Comparison of ENCODE assay signal across 22 mouse cellular contexts in genomic region chr14:124264541-124265059, GRCm38 (mm10).
DNase-seq lines count a peak whose midpoint lies in the region; ATAC-seq lines count a peak whose summit lies in the region.
"Had no signal": no experiment of that assay in that cellular context is flagged by ENCODE, and none has a peak within 500 bp of the region (broad histone marks: within the 10 kb centered on the region; RNA-seq: fewer than 3 reads in every experiment).

No protein-coding gene starts in this region.

- DNase-seq in MN1 (ENCODE audit: low spot score) = peak; percentile 57
- DNase-seq in layer of hippocampus, adult 11-12 months (ENCODE audit: low spot score) = no peak
- DNase-seq in kidney, adult 9 months = no peak
- DNase-seq: adrenal gland, postnatal 14 days; cerebellum, adult 11-12 months; cerebellum, adult 9-10 months; cerebellum, postnatal 25 days; gastrocnemius, adult 2 months; gastrocnemius, postnatal 25 days had no signal

- no peak overlapping the region for H3K4me3 ChIP-seq in midbrain, embryonic 13.5 days (replicated peaks)
- H3K4me3 ChIP-seq in midbrain, embryonic 15.5 days = no peak overlapping the region
- no peak overlapping the region for H3K4me3 ChIP-seq in intestine, embryonic 15.5 days (replicated peaks)
- H3K4me3 ChIP-seq: embryonic facial prominence, embryonic 15.5 days; erythroblast, embryonic 14.5 days; forebrain, embryonic 10.5 days; gastrocnemius, adult 2 months; heart, embryonic 12.5 days; hindbrain, embryonic 10.5 days had no signal

- no peak overlapping the region for H3K27ac ChIP-seq in midbrain, embryonic 13.5 days
- H3K27ac ChIP-seq in midbrain, embryonic 15.5 days = no peak overlapping the region
- no peak overlapping the region for H3K27ac ChIP-seq in intestine, embryonic 15.5 days
- H3K27ac ChIP-seq: embryonic facial prominence, embryonic 15.5 days; forebrain, embryonic 10.5 days; gastrocnemius, adult 2 months; hindbrain, embryonic 10.5 days; hindbrain, embryonic 14.5 days had no signal

- no peaks in the 10 kb centered on the region for H3K9me3 ChIP-seq in midbrain, embryonic 13.5 days
- H3K9me3 ChIP-seq in midbrain, embryonic 15.5 days = no peaks in the 10 kb centered on the region
- no peaks in the 10 kb centered on the region for H3K9me3 ChIP-seq in intestine, embryonic 15.5 days
- H3K9me3 ChIP-seq: embryonic facial prominence, embryonic 15.5 days; forebrain, embryonic 10.5 days; heart, embryonic 12.5 days; hindbrain, embryonic 10.5 days had no signal

- no peak overlapping the region for H3K9ac ChIP-seq in midbrain, embryonic 13.5 days (replicated peaks)
- H3K9ac ChIP-seq in midbrain, embryonic 15.5 days = no peak overlapping the region
- no peak overlapping the region for H3K9ac ChIP-seq in intestine, embryonic 15.5 days
- H3K9ac ChIP-seq: embryonic facial prominence, embryonic 15.5 days; heart, embryonic 12.5 days; hindbrain, embryonic 14.5 days had no signal

- H3K4me1 ChIP-seq in midbrain, embryonic 13.5 days (replicated peaks) = no peaks in the 10 kb centered on the region
- no peaks in the 10 kb centered on the region for H3K4me1 ChIP-seq in midbrain, embryonic 15.5 days
- no peaks in the 10 kb centered on the region for H3K4me1 ChIP-seq in intestine, embryonic 15.5 days (replicated peaks)
- H3K4me1 ChIP-seq: embryonic facial prominence, embryonic 15.5 days; forebrain, embryonic 10.5 days; hindbrain, embryonic 10.5 days had no signal

- H3K27me3 ChIP-seq in midbrain, embryonic 13.5 days = no peaks in the 10 kb centered on the region
- no peaks in the 10 kb centered on the region for H3K27me3 ChIP-seq in midbrain, embryonic 15.5 days (replicated peaks)
- no peaks in the 10 kb centered on the region for H3K27me3 ChIP-seq in intestine, embryonic 15.5 days (replicated peaks)
- H3K27me3 ChIP-seq: embryonic facial prominence, embryonic 15.5 days; heart, embryonic 12.5 days; Patski had no signal

- no peak overlapping the region for H3K4me2 ChIP-seq in midbrain, embryonic 13.5 days (replicated peaks)
- no peak overlapping the region for H3K4me2 ChIP-seq in midbrain, embryonic 15.5 days
- H3K4me2 ChIP-seq in intestine, embryonic 15.5 days (replicated peaks) = no peak overlapping the region
- H3K4me2 ChIP-seq: embryonic facial prominence, embryonic 15.5 days; heart, embryonic 12.5 days; hindbrain, embryonic 14.5 days had no signal

- peak; percentile 20; the same call in 1 of the 2 replicates for ATAC-seq in midbrain, embryonic 13.5 days
- no peak for ATAC-seq in midbrain, embryonic 15.5 days (replicated peaks)
- ATAC-seq in intestine, embryonic 15.5 days = peak; percentile 95
- ATAC-seq in monocyte, adult 5-6 weeks (replicated peaks; ENCODE audit: insufficient number of reproducible peaks, low FRiP score, low TSS enrichment, poor library complexity, severe bottlenecking) = no peak
- ATAC-seq: activated CD4-positive, CD25-positive, alpha-beta regulatory T cell, adult 4 months; forebrain, embryonic 14.5 days; Patski had no signal

- WGBS in midbrain, embryonic 13.5 days = 57% methylated on average over 2 of the region's 2 CpGs
- 61% methylated on average over 2 of the region's 2 CpGs for WGBS in midbrain, embryonic 15.5 days
- 30% methylated on average over 2 of the region's 2 CpGs for WGBS in intestine, embryonic 15.5 days

- H3K36me3 ChIP-seq in midbrain, embryonic 13.5 days = no peaks in the 10 kb centered on the region
- H3K36me3 ChIP-seq in midbrain, embryonic 15.5 days (replicated peaks) = no peaks in the 10 kb centered on the region
- no peaks in the 10 kb centered on the region for H3K36me3 ChIP-seq in intestine, embryonic 15.5 days
- H3K36me3 ChIP-seq: embryonic facial prominence, embryonic 15.5 days; forebrain, embryonic 10.5 days; heart, embryonic 12.5 days; hindbrain, embryonic 10.5 days had no signal

Comparison
In these comparisons a context has a peak if more than half of its experiments do, and no peak if none do; other contexts are left out.
1. ATAC-seq: peak in midbrain, embryonic 13.5 days (single experiment) and intestine, embryonic 15.5 days (single experiment); none in midbrain, embryonic 15.5 days (single experiment) and monocyte, adult 5-6 weeks (single experiment).